Mouse (Mus musculus) effector memory CD4-positive, alpha-beta T cell, adult 7 months (primary cell): Measurements from ENCODE around the gene Shroom2. TPM values are rescaled to one million over a fixed set of nuclear protein-coding genes. Genes with fewer than 3 reads are reported as not detected.

Experiments used
- polyA plus RNA-seq: library from polyadenylated mRNA; unstranded; fragments of 100-300 nt; shearing (Covaris generic); gene quantifications from one replicate; pipeline ENCODE4 v1.2.1, GENCODE M21; 2017

The Shroom2 gene
- polyA plus RNA-seq: not detected

GRCm38 (mm10) chrX:152768891-152769599 is at the start of gene Shroom2:
Gene Shroom2 (minus strand): TSS chrX:152769465.

GRCm38 (mm10) chrX:152781720-152782403 is 12.6 kb upstream of the Shroom2 start, which contains the start of gene Gpr143:
Gene Gpr143 (plus strand): TSS chrX:152781921.

GRCm38 (mm10) chrX:152563034-152563433 is 206.2 kb downstream of the Shroom2 start, which contains the start of gene Cldn34a:
Gene Cldn34a (plus strand): TSS chrX:152563334.

Other genes starting within 250 kb of the Shroom2 start
- gene Cldn34a, start 206.1 kb downstream of the Shroom2 start, polyA plus RNA-seq: not detected
- gene Gpr143, start 12.5 kb upstream of the Shroom2 start, polyA plus RNA-seq: not detected
- gene Usp51, start 237.0 kb upstream of the Shroom2 start, polyA plus RNA-seq: not detected